Mouse (Mus musculus): ENCODE measurements at regions not wholly inside any gene's neighbourhood (a gene's known extent, or its start where the extent isn't known, plus 50 kb on each side); places are given as distances from the start of the nearest gene placed in this dataset.

GRCm38 (mm10) chr7:113060991-113061390 is 107.2 kb downstream of the Rassf10 start:
- DNase-seq, result no peak

DNA sequence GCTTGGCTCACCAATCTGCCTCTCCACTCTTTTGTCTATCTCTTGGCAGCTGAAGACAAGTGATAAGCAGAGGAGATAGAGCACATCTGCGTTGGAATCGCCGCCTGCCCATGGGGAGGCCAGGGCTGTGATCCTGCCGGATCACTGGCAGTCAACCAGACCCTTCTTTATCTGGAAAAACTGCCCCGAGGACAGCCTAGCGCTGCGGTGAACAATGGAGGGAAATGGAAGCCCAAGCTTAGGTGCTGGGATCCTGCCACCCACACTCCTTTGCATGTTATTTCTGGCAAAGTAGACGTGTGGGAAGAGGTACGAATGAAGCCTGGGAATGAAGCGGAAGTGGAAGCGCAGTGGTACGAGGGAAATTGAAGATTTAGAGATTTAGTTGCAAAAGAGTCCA is 112.8 kb downstream of the Rassf10 start:
- DNase-seq, result no peak

GRCm38 (mm10) chr7:113068296-113068695 is 114.5 kb downstream of the Rassf10 start:
- no peak for DNase-seq

DNA sequence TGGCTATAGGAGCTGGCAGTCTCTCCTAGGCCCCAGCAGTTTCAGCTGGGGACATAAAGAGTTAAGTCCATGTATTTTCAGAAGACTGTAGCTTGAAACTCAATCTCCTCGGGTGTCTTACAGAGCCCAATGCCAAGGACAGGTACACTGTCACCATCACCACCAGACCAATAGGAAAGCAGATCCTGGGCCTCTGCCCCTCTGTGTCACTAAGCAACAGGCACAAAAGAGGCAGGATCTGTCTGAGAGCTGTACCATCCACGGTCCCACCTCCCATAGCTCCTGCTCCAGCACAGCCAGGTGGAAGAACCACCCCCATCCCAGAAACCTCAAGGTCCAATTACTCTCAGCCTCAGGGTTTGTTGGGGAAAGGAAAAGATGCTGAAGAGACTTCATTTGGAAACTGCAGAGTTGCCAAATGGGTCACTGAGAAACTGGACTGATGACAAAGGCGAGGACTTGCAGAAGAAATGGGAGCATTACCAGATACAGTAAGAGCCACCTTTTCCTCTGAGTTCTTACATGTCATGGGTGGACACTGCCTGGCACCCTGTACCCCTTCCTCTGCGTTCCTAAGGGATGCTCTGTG is 115.7 kb downstream of the Rassf10 start:
- DNase-seq, result no peak

- no peak for DNase-seq
Measured at GRCm38 (mm10) chr7:113071418-113071817, 117.7 kb downstream of the Rassf10 start.

DNA sequence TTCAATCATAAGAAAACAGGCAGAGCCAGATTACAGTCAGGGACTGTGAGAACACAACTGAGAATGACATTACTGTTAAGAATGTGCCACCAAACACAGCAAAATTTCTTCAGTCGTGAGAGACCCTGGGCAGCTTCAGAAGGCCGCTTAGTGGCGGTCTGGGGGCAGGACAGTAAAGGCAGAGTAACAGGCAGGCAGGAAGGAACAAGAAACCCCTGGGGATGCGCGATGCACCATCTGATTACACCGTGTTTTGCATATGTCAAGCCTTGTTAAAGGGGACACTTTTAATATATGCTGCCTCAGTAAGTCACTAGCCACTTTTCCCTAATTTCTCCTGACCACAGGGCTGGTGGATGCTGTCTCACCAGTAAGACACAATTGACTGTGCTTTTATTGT is 120.0 kb downstream of the Rassf10 start:
- DNase-seq, result no peak

GRCm38 (mm10) chr7:113075371-113075770 is 121.6 kb downstream of the Rassf10 start:
- DNase-seq, result no peak

GRCm38 (mm10) chr7:113076243-113076642 is 122.5 kb downstream of the Rassf10 start:
- DNase-seq, result peak; percentile 31

- DNase-seq, result no peak
Measured at GRCm38 (mm10) chr7:113081120-113081519, 126.1 kb upstream of the Arntl start.

GRCm38 (mm10) chr7:113084930-113085625 is 122.2 kb upstream of the Arntl start:
- no peak for DNase-seq

DNA sequence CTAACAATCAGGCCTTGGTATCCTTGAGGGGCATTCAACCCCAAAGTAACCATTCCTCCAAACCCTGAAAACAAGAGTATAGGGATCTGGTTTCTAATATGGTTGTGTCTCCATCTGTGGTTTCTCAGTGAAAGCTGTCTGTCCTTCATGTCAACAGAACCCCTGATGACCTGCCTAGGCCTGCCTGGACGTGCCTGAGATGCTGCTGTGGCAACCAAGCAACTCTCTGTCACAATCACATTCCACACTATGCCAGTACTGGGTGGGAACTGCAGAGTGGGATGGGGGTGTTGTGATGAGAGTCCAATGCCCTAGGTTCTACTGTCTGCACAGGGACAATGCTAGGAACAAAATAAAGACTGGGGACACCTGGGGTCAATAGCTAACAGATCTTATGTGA is 121.1 kb upstream of the Arntl start:
- DNase-seq, result no peak

DNA sequence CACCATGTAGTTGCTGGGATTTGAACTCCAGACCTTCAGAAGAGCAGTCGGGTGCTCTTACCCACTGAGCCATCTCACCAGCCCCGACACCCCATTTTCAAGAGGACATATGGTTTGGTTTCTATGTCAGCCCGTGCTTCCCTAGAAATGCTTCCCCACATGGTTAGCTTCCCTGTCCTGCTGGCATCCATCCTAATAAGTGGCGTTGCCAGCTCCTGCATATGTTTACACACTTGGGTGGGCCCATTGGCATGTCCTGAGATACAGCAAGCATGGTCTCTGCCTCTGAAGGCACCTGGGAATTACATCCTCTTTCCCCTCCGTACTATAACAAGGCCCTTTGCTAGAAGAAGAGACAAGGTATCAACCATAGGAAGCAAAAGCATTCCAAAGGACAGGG is 119.6 kb upstream of the Arntl start:
- DNase-seq, result peak; percentile 44

GRCm38 (mm10) chr7:113089044-113089443 is 118.2 kb upstream of the Arntl start:
- no peak for DNase-seq

DNA sequence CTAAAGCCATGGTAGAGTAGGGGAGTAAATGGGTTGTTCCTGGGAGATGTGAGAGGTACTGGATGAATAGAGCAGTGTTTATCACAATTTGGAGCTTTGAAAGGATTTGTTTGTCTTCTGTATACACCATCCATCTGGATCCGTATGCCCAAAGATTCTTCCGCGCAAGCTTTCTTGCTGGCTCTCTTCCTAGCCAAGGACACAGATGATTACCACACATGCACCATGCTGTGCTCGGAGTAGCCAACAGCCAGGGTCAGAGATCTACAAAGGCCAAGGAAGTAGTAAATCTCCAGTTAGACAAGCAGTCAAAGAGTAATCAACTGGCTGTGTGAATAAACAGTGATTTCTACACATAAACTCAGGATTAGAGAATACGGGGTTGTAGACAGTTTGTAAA is 113.3 kb upstream of the Arntl start:
- no peak for DNase-seq

DNA sequence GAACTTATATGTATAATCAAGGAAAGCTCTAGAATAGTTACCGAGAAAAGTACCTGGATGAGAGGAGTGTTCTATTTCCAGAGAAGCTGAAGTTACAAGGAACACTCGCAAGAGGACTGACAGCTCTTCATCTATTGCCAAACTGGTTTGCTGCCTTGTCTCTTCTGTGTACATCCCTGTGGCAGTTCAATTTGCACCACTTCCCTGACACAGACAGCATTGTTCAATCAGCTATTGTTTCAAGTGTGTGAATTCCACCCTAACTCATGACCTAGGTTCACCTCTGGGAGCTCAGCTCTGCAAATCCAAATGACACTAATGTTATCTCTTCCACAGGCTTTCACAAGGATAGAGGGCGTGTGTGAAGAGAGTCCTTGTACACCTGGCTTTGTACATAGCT is 112.2 kb upstream of the Arntl start:
- DNase-seq, result no peak

GRCm38 (mm10) chr7:113104265-113104664 is 103.0 kb upstream of the Arntl start:
- no peak for DNase-seq

- DNase-seq, result no peak
Measured at GRCm38 (mm10) chr7:113105359-113105758, 101.9 kb upstream of the Arntl start.

GRCm38 (mm10) chr7:113106731-113107130 is 100.5 kb upstream of the Arntl start:
- no peak for DNase-seq

- DNase-seq, result no peak
Measured at GRCm38 (mm10) chr7:113107965-113108364, 99.3 kb upstream of the Arntl start.

- DNase-seq, result no peak
Measured at GRCm38 (mm10) chr7:113108442-113109000, 98.7 kb upstream of the Arntl start.

- DNase-seq, result no peak
Measured at GRCm38 (mm10) chr7:113109481-113109880, 97.8 kb upstream of the Arntl start.

GRCm38 (mm10) chr7:113110867-113111508 is 96.3 kb upstream of the Arntl start:
- DNase-seq, result no peak

DNA sequence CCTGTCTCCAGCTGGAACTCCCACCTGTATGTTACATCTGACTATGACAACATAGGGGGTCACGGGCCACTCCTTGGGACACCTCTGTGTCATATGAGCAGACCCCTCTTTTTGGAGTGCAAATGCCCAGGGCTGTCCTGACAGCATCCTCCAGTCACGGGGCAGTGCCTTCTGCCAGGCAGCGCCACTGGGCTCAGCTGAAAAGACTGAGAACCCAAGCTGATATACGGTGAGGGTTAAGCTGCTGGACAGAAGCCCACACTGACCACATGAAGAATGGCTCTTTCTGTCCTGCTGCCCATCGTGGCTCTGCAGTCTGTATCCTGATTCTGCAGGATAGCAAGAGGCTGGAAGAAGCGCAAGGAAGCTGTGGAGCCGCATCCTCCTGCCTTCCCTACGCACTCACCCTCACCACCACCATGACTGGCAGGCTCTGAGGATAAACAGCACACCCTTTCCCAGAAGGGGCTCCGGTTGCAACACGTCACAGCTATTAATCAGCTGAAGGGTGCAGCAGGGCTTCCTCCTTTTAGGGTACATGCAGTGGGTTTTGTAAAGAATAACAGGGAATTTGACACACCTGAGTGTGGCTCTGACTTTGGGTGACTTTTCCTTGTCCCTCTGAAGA is 93.9 kb upstream of the Arntl start:
- peak; percentile 60 for DNase-seq

DNA sequence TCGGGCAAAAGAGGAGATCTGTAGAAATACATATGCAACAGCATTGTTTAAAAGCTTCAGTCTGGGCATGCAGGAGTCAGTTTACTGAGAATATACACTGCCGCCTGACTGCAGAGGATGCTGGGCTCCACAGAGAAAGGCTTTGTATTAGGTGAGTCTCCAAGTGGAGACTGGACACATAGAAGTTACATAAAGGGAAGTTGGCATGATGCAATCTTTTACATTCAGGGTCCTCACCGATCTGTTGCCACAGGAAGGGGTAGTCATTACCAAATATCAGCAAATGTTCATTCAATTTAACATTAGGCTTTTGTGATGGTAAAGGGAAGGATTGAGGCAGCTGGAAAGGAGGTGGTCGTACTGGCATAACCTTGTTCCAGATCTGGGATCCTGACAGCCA is 89.7 kb upstream of the Arntl start:
- no peak for DNase-seq

All from cerebellum, adult 8-10 months (tissue).